Mouse (Mus musculus) right cerebral cortex, postnatal 4 days (tissue): ENCODE data around the gene Lsm12.

Experiments used
- DNase-seq: peaks from one replicate; pipeline ENCODE4 v3.0.0-alpha.2; 2022

The Lsm12 gene

DNA sequence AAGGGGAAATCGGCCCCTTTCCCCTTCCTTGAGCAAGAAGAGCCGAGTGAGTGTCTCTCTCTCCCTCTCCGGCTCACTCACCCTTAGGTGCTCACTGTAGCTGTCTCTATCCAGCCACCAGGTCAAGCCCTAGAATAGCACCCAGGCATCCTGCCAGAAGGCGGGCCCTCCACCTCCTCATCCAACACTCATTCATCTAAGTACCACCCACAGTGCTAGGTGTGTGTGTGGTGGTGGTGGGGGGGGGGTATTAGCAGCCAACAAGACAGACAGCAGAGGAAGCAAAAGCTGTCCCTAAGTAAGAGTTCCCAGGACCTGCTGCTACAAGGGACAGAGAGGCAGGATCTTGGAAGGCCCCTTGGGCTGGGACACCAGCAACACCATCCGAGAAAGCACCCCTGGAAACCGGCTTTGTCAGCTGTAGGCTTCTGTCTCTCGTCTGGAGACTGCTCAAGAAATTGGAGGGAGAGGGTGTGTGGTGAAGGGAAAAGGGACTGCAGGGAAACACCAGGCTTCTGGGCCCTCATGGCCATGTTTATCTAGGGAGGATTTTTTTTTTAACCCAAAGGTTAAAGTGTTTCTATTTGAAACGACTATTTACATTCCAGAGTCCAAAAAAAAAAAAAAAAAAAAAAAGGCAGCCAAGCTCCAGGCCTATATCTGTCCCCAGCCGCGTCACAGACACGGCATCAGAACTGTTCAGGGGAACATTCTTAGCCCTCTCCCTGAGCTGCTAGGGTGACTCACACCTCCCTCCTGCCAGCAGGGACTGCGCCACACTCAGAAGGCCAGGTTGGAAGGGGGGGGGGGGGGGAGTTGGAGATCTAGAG is 31.2 kb upstream of the Lsm12 start:
- peak; percentile 20 for DNase-seq

- no peak for DNase-seq
Observed at GRCm38 (mm10) chr11:102215511-102215910, 30.4 kb upstream of the Lsm12 start.

GRCm38 (mm10) chr11:102214430-102215156 is 29.5 kb upstream of the Lsm12 start:
- no peak for DNase-seq

DNA sequence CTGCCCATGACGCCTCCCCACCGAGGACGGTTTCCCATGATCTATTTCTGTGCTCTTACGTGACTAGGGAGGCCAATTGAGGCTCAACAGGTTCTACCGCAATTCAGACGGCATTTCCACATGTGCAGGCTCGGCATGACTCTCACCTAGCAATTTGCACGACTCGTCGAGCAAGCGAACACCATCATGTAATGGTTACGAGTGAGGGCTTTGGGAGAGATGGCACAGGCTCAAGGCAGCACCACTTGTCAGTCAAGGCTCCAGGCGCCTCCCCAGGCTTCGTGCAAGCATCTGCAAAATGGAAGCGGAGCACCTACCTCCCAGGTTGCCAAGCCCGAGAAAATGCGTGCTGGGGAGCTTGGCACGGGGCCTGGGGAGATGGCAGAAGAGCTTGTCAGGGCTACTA is 26.8 kb upstream of the Lsm12 start:
- DNase-seq, result peak; percentile 41

DNA sequence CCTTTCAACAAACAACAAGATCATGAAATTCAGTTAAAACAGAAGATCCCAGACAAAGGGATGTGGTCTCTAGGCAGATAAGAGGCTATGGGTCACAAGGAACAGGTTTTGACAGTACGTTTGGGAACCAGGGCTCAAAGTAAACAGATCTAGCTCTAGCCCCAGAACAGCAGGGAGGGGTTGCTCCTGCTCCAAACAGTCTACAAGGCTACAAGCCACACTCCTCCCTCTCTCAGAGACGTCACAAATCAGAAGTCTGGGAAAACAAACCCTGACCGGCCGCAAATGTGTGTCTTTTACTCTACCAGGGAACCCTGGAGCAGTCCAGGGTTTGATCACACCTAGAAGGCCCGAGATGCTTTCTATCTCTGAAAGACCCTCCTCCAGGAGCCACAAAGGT is 25.9 kb upstream of the Lsm12 start:
- DNase-seq, result no peak

GRCm38 (mm10) chr11:102210185-102210584 is 25.1 kb upstream of the Lsm12 start:
- DNase-seq, result no peak

DNA sequence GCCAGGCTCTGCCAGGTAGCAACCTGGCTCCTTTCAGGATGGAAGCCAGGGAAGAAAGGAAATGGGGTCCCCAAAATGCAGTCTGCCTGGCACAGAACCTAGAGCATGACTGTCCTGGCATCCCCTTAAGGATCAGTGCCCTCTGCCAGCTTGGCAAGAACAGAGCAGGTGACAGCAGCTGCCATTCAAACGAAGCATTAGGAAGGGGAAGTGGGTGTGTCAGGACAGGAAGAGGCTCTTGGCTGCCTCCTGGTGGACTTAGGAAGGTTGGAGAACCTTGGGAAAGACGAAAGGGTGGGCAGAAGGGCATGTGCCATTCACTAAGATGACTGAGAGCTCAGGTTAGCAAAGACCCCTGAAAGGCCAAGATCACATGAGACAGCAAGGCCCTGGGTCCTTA is 24.6 kb upstream of the Lsm12 start:
- no peak for DNase-seq

- DNase-seq, result no peak
Observed at GRCm38 (mm10) chr11:102208846-102209245, 23.8 kb upstream of the Lsm12 start.

- DNase-seq, result peak; percentile 54
Observed at GRCm38 (mm10) chr11:102207825-102208777, 23.0 kb upstream of the Lsm12 start.

DNA sequence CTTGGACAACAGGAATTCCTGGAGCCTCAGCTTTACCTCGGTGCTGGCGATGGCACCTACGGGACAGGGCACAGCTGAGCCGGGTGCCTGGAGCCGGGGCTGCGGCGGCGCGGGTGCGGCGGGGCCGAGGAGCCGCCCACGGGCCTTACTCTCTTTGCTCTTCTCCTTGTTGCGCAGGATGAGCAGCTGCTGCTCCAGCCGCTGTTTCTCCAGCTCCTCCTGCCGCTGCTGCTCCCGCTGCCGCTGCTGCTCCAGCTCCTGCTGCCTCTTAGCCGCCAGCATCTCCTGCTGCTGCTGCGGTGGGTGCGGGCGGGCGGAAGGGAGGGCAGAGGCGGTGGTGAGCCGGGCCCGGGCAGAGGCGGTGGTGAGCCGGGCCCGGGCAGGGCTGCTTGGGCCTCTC is 21.4 kb upstream of the Lsm12 start:
- DNase-seq, result no peak

GRCm38 (mm10) chr11:102201408-102201821 is 16.3 kb upstream of the Lsm12 start:
- DNase-seq, result peak; percentile 13

GRCm38 (mm10) chr11:102199856-102200255 is 14.8 kb upstream of the Lsm12 start:
- DNase-seq, result no peak

DNA sequence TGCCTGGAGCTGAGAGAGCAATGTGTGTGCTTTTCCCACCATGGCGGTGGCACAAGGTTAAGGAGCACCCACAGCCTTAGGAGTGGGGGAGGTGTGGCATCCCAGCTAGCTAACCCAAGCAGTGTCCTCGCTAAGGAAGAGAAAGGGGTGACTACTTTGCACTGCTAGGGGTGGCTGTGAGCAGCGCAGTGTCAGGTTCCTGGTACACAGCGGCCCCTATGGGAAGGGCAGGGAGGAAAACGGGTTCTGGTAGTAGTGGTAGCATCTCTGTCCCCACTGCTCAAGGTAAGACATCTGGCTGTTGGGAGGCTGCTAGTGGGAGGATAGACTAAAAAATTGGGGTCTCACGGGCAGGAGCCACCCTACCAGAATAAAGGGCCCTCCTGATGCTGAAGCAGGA is 13.1 kb upstream of the Lsm12 start:
- no peak for DNase-seq

DNA sequence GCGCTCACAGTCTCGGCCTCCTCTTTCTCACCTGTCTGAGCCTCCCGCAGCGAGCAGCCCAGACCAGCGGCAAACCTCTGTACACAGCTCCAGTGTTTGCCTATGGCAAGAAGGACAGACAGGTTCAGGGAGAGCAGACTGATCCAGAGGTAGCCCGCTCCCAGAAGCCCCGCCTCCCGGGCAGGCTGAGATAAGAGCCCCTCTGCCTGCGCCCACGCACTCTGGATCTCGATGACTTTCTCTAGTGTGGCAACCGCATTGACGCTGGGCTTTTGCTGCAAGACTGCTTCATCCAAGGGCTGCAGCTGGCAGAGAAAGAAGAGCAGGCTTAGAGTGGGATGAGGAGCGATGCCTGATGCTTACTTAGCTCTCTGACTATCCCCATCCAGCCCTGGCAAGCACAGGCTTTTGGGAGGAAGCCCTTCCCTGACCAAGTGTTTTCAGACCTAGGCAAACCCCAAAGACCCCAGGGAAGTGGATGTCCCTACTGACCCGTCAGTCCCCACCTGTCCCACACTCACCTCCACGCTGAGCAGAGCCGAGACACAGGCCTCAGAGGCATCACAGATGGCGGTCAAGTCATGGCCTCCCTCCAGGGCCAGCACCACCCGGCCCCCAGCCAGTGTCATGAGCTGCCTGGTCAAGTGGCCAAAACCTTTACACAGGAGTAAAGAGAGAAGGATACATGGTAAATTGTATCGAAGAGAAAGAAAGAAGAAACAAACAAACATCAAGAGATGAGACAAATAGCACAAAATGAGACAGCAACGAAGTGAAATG is 11.1 kb upstream of the Lsm12 start:
- DNase-seq, result peak; percentile 4

GRCm38 (mm10) chr11:102193657-102194440 is 8.8 kb upstream of the Lsm12 start:
- peak; percentile 2 for DNase-seq

GRCm38 (mm10) chr11:102190848-102191247 is 5.8 kb upstream of the Lsm12 start:
- DNase-seq, result no peak

GRCm38 (mm10) chr11:102189461-102190436 is 4.7 kb upstream of the Lsm12 start, which contains the start of gene G6pc3:
Gene G6pc3 (plus strand): TSS chr11:102189620.
- peak; percentile 83 for DNase-seq

GRCm38 (mm10) chr11:102188980-102189379 is 3.9 kb upstream of the Lsm12 start:
- no peak for DNase-seq

DNA sequence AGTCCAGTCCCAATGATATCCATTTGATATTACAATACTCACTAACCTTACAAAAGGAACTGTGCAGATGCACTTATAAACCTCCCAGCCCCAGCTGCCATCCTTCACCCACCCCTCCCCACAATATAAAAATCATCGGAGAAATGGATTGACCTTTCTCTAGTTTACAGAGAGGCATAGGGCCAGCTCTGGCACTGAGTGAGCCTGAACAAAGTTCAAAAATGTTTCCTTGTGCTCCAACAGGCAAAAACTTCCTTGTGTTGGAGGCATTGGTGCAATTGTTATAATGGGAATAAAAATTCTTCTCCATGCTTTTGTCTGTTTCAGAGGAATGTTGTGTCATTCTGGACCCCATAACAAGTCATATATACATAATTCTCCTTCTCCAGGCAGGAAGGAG is 1.1 kb upstream of the Lsm12 start:
- DNase-seq, result no peak

DNA sequence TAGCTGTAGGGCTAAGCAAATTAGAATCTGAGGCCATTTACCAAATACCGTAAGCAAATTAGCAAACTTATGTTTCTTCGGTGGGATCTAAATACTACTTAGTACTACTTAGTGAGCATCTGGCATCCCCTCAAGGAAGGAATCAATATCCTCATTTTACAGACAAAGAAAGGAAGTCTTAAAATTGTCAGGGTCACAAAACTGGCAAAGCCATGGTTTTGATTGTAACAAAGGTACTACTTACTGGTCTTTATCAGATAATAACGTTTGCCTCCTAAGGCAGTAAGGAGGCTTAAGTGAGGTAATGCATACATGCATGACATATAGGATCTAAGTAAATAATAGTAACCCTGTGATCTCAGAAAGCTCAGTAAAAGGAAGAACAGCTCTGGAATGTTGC is 581 bp upstream of the Lsm12 start:
- DNase-seq, result no peak
